Comparison of ENCODE assay signal across 50 mouse cellular contexts in genomic region chr14:62997777-62998176, GRCm38 (mm10). TPM values are rescaled to one million over a fixed set of nuclear protein-coding genes. Genes with fewer than 3 reads are reported as not detected.
"Had no signal": no experiment of that assay in that cellular context is flagged by ENCODE, and none has a peak within 500 bp of the region (broad histone marks: within the 10 kb centered on the region; RNA-seq: fewer than 3 reads in every experiment).

Gene Defb47 (plus strand): TSS chr14:62998077.

- H3K4me3 ChIP-seq: heart, embryonic 10.5 days; heart, embryonic 12.5 days; heart, embryonic 13.5 days; heart, embryonic 15.5 days; hindbrain, embryonic 10.5 days; hindbrain, embryonic 12.5 days; hindbrain, embryonic 13.5 days; hindbrain, embryonic 15.5 days; intestine, embryonic 15.5 days; kidney, embryonic 15.5 days; layer of hippocampus, adult 2 months had no signal

- H3K9ac ChIP-seq: heart, embryonic 12.5 days; heart, embryonic 13.5 days; heart, embryonic 15.5 days; hindbrain, embryonic 12.5 days; hindbrain, embryonic 13.5 days; hindbrain, embryonic 14.5 days; hindbrain, embryonic 15.5 days; intestine, embryonic 15.5 days; kidney, embryonic 15.5 days had no signal

- H3K27ac ChIP-seq: heart, embryonic 10.5 days; heart, embryonic 13.5 days; heart, embryonic 15.5 days; hindbrain, embryonic 10.5 days; hindbrain, embryonic 12.5 days; hindbrain, embryonic 13.5 days; hindbrain, embryonic 14.5 days; hindbrain, embryonic 15.5 days; hindbrain, postnatal 0 days; intestine, embryonic 15.5 days; kidney, embryonic 15.5 days; kidney, postnatal 0 days; layer of hippocampus, adult 2 months had no signal

- H3K4me2 ChIP-seq: heart, embryonic 11.5 days; heart, embryonic 12.5 days; heart, embryonic 13.5 days; heart, embryonic 15.5 days; hindbrain, embryonic 12.5 days; hindbrain, embryonic 13.5 days; hindbrain, embryonic 14.5 days; hindbrain, embryonic 15.5 days; intestine, embryonic 15.5 days; kidney, embryonic 15.5 days had no signal

- H3K27me3 ChIP-seq: heart, embryonic 13.5 days; heart, embryonic 15.5 days; hindbrain, embryonic 12.5 days; hindbrain, embryonic 13.5 days; hindbrain, embryonic 15.5 days; intestine, embryonic 15.5 days; kidney, embryonic 15.5 days had no signal

- H3K9me3 ChIP-seq: heart, embryonic 10.5 days; heart, embryonic 12.5 days; heart, embryonic 13.5 days; heart, embryonic 15.5 days; hindbrain, embryonic 10.5 days; hindbrain, embryonic 12.5 days; hindbrain, embryonic 13.5 days; hindbrain, embryonic 15.5 days; intestine, embryonic 15.5 days; kidney, embryonic 15.5 days had no signal

- H3K36me3 ChIP-seq: heart, embryonic 10.5 days; heart, embryonic 12.5 days; heart, embryonic 13.5 days; heart, embryonic 15.5 days; hindbrain, embryonic 10.5 days; hindbrain, embryonic 12.5 days; hindbrain, embryonic 13.5 days; hindbrain, embryonic 15.5 days; intestine, embryonic 15.5 days; kidney, embryonic 15.5 days had no signal

- DNase-seq: heart, postnatal 10 days; heart, postnatal 14 days; heart, postnatal 36 days; heart, postnatal 4 days; kidney, adult 11 months; kidney, adult 18-20 months; kidney, adult 2 months; kidney, adult 8-10 months; kidney, adult 9 months; kidney, postnatal 10 days; kidney, postnatal 14 days; kidney, postnatal 25 days; kidney, postnatal 36 days; kidney, postnatal 4 days; layer of hippocampus, adult 9-11 months; layer of hippocampus, postnatal 36 days had no signal

- ATAC-seq: hindbrain, embryonic 16.5 days; hindbrain, postnatal 0 days; intestine, embryonic 15.5 days; intestine, embryonic 16.5 days; intestine, postnatal 0 days had no signal

- H3K4me1 ChIP-seq: hindbrain, embryonic 12.5 days; hindbrain, embryonic 13.5 days; hindbrain, embryonic 15.5 days; intestine, embryonic 15.5 days had no signal

RNA-seq across cellular contexts. Expression of gene Defb47, which starts in this region (rescaled TPM):
- total RNA-seq: heart, postnatal 10 days; heart, postnatal 14 days; heart, postnatal 25 days; heart, postnatal 36 days; heart, postnatal 4 days; hematopoietic stem cell, adult 5-6 weeks; hindbrain, postnatal 0 days; layer of hippocampus, adult 18-20 months; layer of hippocampus, adult 2 months; layer of hippocampus, adult 8-10 months; layer of hippocampus, postnatal 10 days; layer of hippocampus, postnatal 14 days; layer of hippocampus, postnatal 25 days; layer of hippocampus, postnatal 36 days; left cerebral cortex, adult 18-20 months had no signal
- polyA plus RNA-seq: heart, embryonic 10.5 days; heart, embryonic 11.5 days; heart, embryonic 12.5 days; heart, embryonic 13.5 days; heart, embryonic 14.5 days; heart, embryonic 15.5 days; heart, embryonic 16.5 days; heart, postnatal 0 days; hindbrain, embryonic 10.5 days; hindbrain, embryonic 11.5 days; hindbrain, embryonic 12.5 days; hindbrain, embryonic 13.5 days; hindbrain, embryonic 14.5 days; hindbrain, embryonic 15.5 days; hindbrain, embryonic 16.5 days; hindbrain, postnatal 0 days; intestine, embryonic 14.5 days; intestine, embryonic 15.5 days; intestine, embryonic 16.5 days; intestine, postnatal 0 days; kidney, adult 2 months; kidney, embryonic 14.5 days; kidney, embryonic 15.5 days; kidney, embryonic 16.5 days; kidney, postnatal 0 days; large intestine, adult 2 months had no signal
